In genomic region chr17:6083323-6083890, GRCm38 (mm10) we compare ENCODE assay signal across 13 mouse cellular contexts.
"Had no signal": no experiment of that assay in that cellular context is flagged by ENCODE, and none has a peak within 500 bp of the region (broad histone marks: within the 10 kb centered on the region; RNA-seq: fewer than 3 reads in every experiment).

No protein-coding gene starts in this region.

- DNase-seq: kidney, adult 2 months; kidney, postnatal 14 days; lung, embryonic 14.5 days; midbrain, embryonic 14.5 days; thymus, adult 18-20 months; thymus, postnatal 14 days had no signal

- H3K27ac ChIP-seq: kidney, embryonic 15.5 days; limb, embryonic 15.5 days; liver, embryonic 12.5 days; midbrain, embryonic 10.5 days; neural tube, embryonic 15.5 days; stomach, postnatal 0 days had no signal

- ATAC-seq: liver, embryonic 12.5 days had no signal

- H3K9me3 ChIP-seq: kidney, embryonic 15.5 days; limb, embryonic 15.5 days; liver, embryonic 12.5 days; midbrain, embryonic 10.5 days; neural tube, embryonic 15.5 days had no signal

- H3K9ac ChIP-seq: kidney, embryonic 15.5 days; limb, embryonic 15.5 days; liver, embryonic 12.5 days; lung, embryonic 14.5 days; neural tube, embryonic 15.5 days had no signal

- H3K4me3 ChIP-seq: kidney, embryonic 15.5 days; limb, embryonic 15.5 days; liver, embryonic 12.5 days; midbrain, embryonic 10.5 days; myocyte; neural tube, embryonic 15.5 days had no signal

- H3K27me3 ChIP-seq: kidney, embryonic 15.5 days; limb, embryonic 15.5 days; liver, embryonic 12.5 days; neural tube, embryonic 15.5 days had no signal

- H3K4me2 ChIP-seq: kidney, embryonic 15.5 days; limb, embryonic 15.5 days; liver, embryonic 12.5 days; lung, embryonic 14.5 days; neural tube, embryonic 15.5 days had no signal
